Mouse (Mus musculus) midbrain, embryonic 14.5 days (tissue): Measurements from ENCODE around the gene Pax7. TPM values are rescaled to one million over a fixed set of nuclear protein-coding genes. Genes with fewer than 3 reads are reported as not detected.

Source experiments
- ATAC-seq: fragments of 200-750 bp; cut with Nextera tagmentation; 2 replicates; pipeline ENCODE4 v1.8.0; 2017; ENCODE audit warnings: moderate number of reproducible peaks, moderate library complexity; ENCODE audit not compliant: low FRiP score, low TSS enrichment
- DNase-seq: peaks from one replicate; pipeline ENCODE4 v3.0.0-alpha.2; 2015
- H3K27ac ChIP-seq: fragments of 300-500 bp; sonication (generic); replicated peaks from 2 replicates; pipeline ENCODE4 v1.5.1; 2014; ENCODE audit warnings: mild to moderate bottlenecking, low read depth, low read length, moderate library complexity
- H3K27me3 ChIP-seq: fragments of 300-500 bp; sonication (generic); 2 replicates; pipeline ENCODE4 v1.6.1; 2014; ENCODE audit warnings: low read length, control low read depth, mixed read lengths; ENCODE audit not compliant: control insufficient read depth, insufficient read depth
- H3K36me3 ChIP-seq: fragments of 300-500 bp; sonication (generic); 2 replicates; pipeline ENCODE4 v1.6.1; 2014; ENCODE audit warnings: low read length, control low read depth; ENCODE audit not compliant: control insufficient read depth, insufficient read depth
- H3K4me1 ChIP-seq: fragments of 300-500 bp; sonication (generic); 2 replicates; pipeline ENCODE4 v1.6.1; 2014; ENCODE audit warnings: mild to moderate bottlenecking, antibody characterized with exemption, low read length, control low read depth; ENCODE audit not compliant: control insufficient read depth, insufficient read depth
- H3K4me2 ChIP-seq: fragments of 300-500 bp; sonication (generic); 2 replicates; pipeline ENCODE4 v1.6.1; 2014; ENCODE audit warnings: mild to moderate bottlenecking, low read length, moderate library complexity
- H3K4me3 ChIP-seq: fragments of 300-500 bp; sonication (generic); replicated peaks from 2 replicates; pipeline ENCODE4 v1.5.1; 2014; ENCODE audit warnings: low read depth, low read length
- H3K9ac ChIP-seq: fragments of 300-500 bp; sonication (generic); replicated peaks from 2 replicates; pipeline ENCODE4 v1.6.1; 2014; ENCODE audit warnings: mild to moderate bottlenecking, low read length, moderate library complexity
- H3K9me3 ChIP-seq: fragments of 300-500 bp; sonication (generic); 2 replicates; pipeline ENCODE4 v1.6.1; 2016; ENCODE audit warnings: low read length, control low read depth, mixed read lengths; ENCODE audit not compliant: control insufficient read depth
- WGBS: fragments of 180-500 bp; shearing (Covaris S2); extraction: QIAGEN DNeasy Blood & Tissue Kit; methylation state at CpG from one replicate; pipeline ENCODE4 v1.1.7; 2014; 5-methylcytosine and 5-hydroxymethylcytosine counted together
- polyA plus RNA-seq: library from polyadenylated mRNA; unstranded; fragments of >200 nt; fragmentation: Nextera tagmentation; extraction: Ambion mirVana; gene quantifications from 2 replicates; pipeline ENCODE4 v1.2.1, GENCODE M21; 2014

Pax7 gene
- polyA plus RNA-seq, 1 experiment from 2014 or later: 9.1 TPM

GRCm38 (mm10) chr4:139760736-139761135 is 72.6 kb downstream of the Pax7 start:
- H3K36me3 ChIP-seq: no peaks in the 10 kb centered on the region
- peaks cover 68% of the 10 kb centered on the region for H3K4me1 ChIP-seq
- no peak overlapping the region for H3K4me3 ChIP-seq
- ATAC-seq (no peak), DNase-seq (peak; percentile 59)
- H3K27ac ChIP-seq: peak overlapping the region; percentile 67
- no peak overlapping the region for H3K4me2 ChIP-seq
- no peaks in the 10 kb centered on the region for H3K27me3 ChIP-seq
- no peak overlapping the region for H3K9ac ChIP-seq
- H3K9me3 ChIP-seq: no peaks in the 10 kb centered on the region
- WGBS: 36% methylated on average over 11 of the region's 11 CpGs

- Histone ChIP-seq H3K9ac (no peak overlapping the region; the same call in 1 of the 2 replicates), H3K4me1 (peaks cover 67% of the 10 kb centered on the region), H3K4me2 (peak overlapping the region; percentile 30), H3K4me3 (no peak overlapping the region), H3K36me3 (no peaks in the 10 kb centered on the region), H3K27me3 (no peaks in the 10 kb centered on the region), H3K27ac (peak overlapping the region; percentile 73), H3K9me3 (no peaks in the 10 kb centered on the region)
- ATAC-seq (peak; percentile 57; the same call in 1 of the 2 replicates), DNase-seq (peak; percentile 73)
- 13% methylated on average over 17 of the region's 17 CpGs for WGBS
These were observed 74.6 kb downstream of the Pax7 start for GRCm38 (mm10) chr4:139758512-139759340.

- Histone ChIP-seq H3K27me3 (no peaks in the 10 kb centered on the region), H3K4me3 (no peak overlapping the region), H3K36me3 (no peaks in the 10 kb centered on the region), H3K4me1 (peaks cover 49% of the 10 kb centered on the region), H3K4me2 (no peak overlapping the region), H3K27ac (no peak overlapping the region), H3K9ac (no peak overlapping the region), H3K9me3 (no peaks in the 10 kb centered on the region)
- ATAC-seq: no peak
- 5% methylated on average over 13 of the region's 13 CpGs for whole genome bisulfite sequencing
- peak; percentile 45 for DNase-seq
These were observed 76.4 kb downstream of the Pax7 start for GRCm38 (mm10) chr4:139756931-139757330.

GRCm38 (mm10) chr4:139754148-139754710 is 79.1 kb downstream of the Pax7 start:
- Histone ChIP-seq H3K36me3 (no peaks in the 10 kb centered on the region), H3K27ac (0 out of 2 replicates have a peak overlapping the region, but pooled peaks have one; percentile 13), H3K9me3 (no peaks in the 10 kb centered on the region), H3K4me1 (peaks cover 24% of the 10 kb centered on the region), H3K4me3 (no peak overlapping the region), H3K9ac (no peak overlapping the region), H3K4me2 (no peak overlapping the region), H3K27me3 (no peaks in the 10 kb centered on the region)
- DNase-seq (no peak), ATAC-seq (no peak)
- 49% methylated on average over 11 of the region's 11 CpGs for WGBS

- Histone ChIP-seq H3K4me1 (peaks cover 2% of the 10 kb centered on the region; the same call in 1 of the 2 replicates), H3K27me3 (no peaks in the 10 kb centered on the region), H3K27ac (no peak overlapping the region), H3K9ac (no peak overlapping the region), H3K4me3 (no peak overlapping the region), H3K9me3 (no peaks in the 10 kb centered on the region), H3K36me3 (peaks cover 4% of the 10 kb centered on the region), H3K4me2 (no peak overlapping the region)
- no peak for DNase-seq
- no peak for ATAC-seq
- 93% methylated on average over 5 of the region's 5 CpGs for WGBS
These were observed 82.4 kb downstream of the Pax7 start for GRCm38 (mm10) chr4:139750926-139751325.

GRCm38 (mm10) chr4:139747190-139747936 is 86.0 kb downstream of the Pax7 start:
- Histone ChIP-seq H3K27me3 (no peaks in the 10 kb centered on the region), H3K4me2 (no peak overlapping the region), H3K4me1 (no peaks in the 10 kb centered on the region), H3K27ac (no peak overlapping the region), H3K9me3 (no peaks in the 10 kb centered on the region), H3K9ac (no peak overlapping the region), H3K36me3 (peaks cover 4% of the 10 kb centered on the region), H3K4me3 (no peak overlapping the region)
- DNase-seq (no peak), ATAC-seq (no peak)
- 69% methylated on average over 12 of the region's 12 CpGs for WGBS

- H3K36me3 ChIP-seq: peaks cover 4% of the 10 kb centered on the region
- no peak overlapping the region for H3K4me3 ChIP-seq
- WGBS: 68% methylated on average over 11 of the region's 12 CpGs
- ATAC-seq: no peak
- DNase-seq: no peak
- H3K27me3 ChIP-seq: no peaks in the 10 kb centered on the region
- no peak overlapping the region for H3K27ac ChIP-seq
- no peaks in the 10 kb centered on the region for H3K9me3 ChIP-seq
- no peaks in the 10 kb centered on the region for H3K4me1 ChIP-seq
- no peak overlapping the region for H3K9ac ChIP-seq
- no peak overlapping the region for H3K4me2 ChIP-seq
These were observed 87.2 kb downstream of the Pax7 start for GRCm38 (mm10) chr4:139746177-139746576.

GRCm38 (mm10) chr4:139744765-139745395 is 88.4 kb downstream of the Pax7 start:
- no peak overlapping the region for H3K27ac ChIP-seq
- H3K4me1 ChIP-seq: no peaks in the 10 kb centered on the region
- H3K9me3 ChIP-seq: no peaks in the 10 kb centered on the region
- ATAC-seq (no peak), DNase-seq (no peak)
- no peak overlapping the region for H3K4me3 ChIP-seq
- H3K4me2 ChIP-seq: no peak overlapping the region
- no peak overlapping the region for H3K9ac ChIP-seq
- H3K27me3 ChIP-seq: no peaks in the 10 kb centered on the region
- peaks cover 10% of the 10 kb centered on the region for H3K36me3 ChIP-seq
- 67% methylated on average over 12 of the region's 12 CpGs for WGBS
